Mouse (Mus musculus) testis, adult 2 months (tissue): Measurements from ENCODE around the gene 9930022D16Rik.

ENCODE experiments used
- CTCF ChIP-seq: fragments of 200-500 bp; IDR thresholded peaks from 2 replicates; pipeline ENCODE4 v1.5.1; 2012; ENCODE audit warnings: low read depth, mild to moderate bottlenecking, inconsistent platforms, low read length, moderate library complexity; ENCODE audit not compliant: control insufficient read depth, insufficient read depth, insufficient replicate concordance
- POLR2A ChIP-seq: fragments of 200-500 bp; IDR thresholded peaks from 2 replicates; pipeline ENCODE4 v1.6.1; 2012; ENCODE audit warnings: low read depth, mild to moderate bottlenecking, inconsistent platforms, low read length, moderate library complexity; ENCODE audit not compliant: control insufficient read depth

- TF ChIP-seq CTCF (no peak), POLR2A (no peak)
These were observed 13.6 kb downstream of the 9930022D16Rik start for GRCm38 (mm10) chr11:109427353-109427752.
